In genomic region chr2:165958556-165958955, GRCm38 (mm10) we compare ENCODE assay signal across 15 mouse cellular contexts.
"Had no signal": no experiment of that assay in that cellular context is flagged by ENCODE, and none has a peak within 500 bp of the region (broad histone marks: within the 10 kb centered on the region; RNA-seq: fewer than 3 reads in every experiment).

No protein-coding gene starts in this region.

- H3K27me3 ChIP-seq: neural tube, embryonic 13.5 days; neural tube, embryonic 15.5 days; stomach, embryonic 15.5 days had no signal

- DNase-seq: right cerebral cortex, adult 18-20 months; right cerebral cortex, postnatal 14 days; right cerebral cortex, postnatal 25 days; right cerebral cortex, postnatal 4 days; spleen, adult 18-20 months; thymus, adult 18-20 months; thymus, adult 2 months; thymus, postnatal 14 days; thymus, postnatal 25 days; thymus, postnatal 36 days; thymus, postnatal 4 days had no signal

- H3K4me2 ChIP-seq: neural tube, embryonic 13.5 days; neural tube, embryonic 15.5 days; stomach, embryonic 15.5 days had no signal

- H3K9ac ChIP-seq: neural tube, embryonic 13.5 days; neural tube, embryonic 15.5 days; stomach, embryonic 15.5 days had no signal

- H3K36me3 ChIP-seq: neural tube, embryonic 13.5 days; neural tube, embryonic 15.5 days; stomach, embryonic 15.5 days had no signal

- H3K9me3 ChIP-seq: neural tube, embryonic 13.5 days; neural tube, embryonic 15.5 days; stomach, embryonic 15.5 days had no signal

- H3K4me3 ChIP-seq: neural tube, embryonic 13.5 days; neural tube, embryonic 15.5 days; stomach, embryonic 15.5 days had no signal

- H3K4me1 ChIP-seq: neural tube, embryonic 13.5 days had no signal

- H3K27ac ChIP-seq: neural tube, embryonic 13.5 days; neural tube, embryonic 15.5 days; stomach, embryonic 15.5 days; stomach, postnatal 0 days had no signal
